Mouse (Mus musculus): ENCODE results near the gene Akr1c13.

The Akr1c13 gene

GRCm38 (mm10) chr13:4233536-4234172 lies 42.7 kb downstream of the Akr1c13 start:
- in situ Hi-C loops (cut with MboI, MseI), result no loop called here

GRCm38 (mm10) chr13:4244861-4245559 lies 54.1 kb downstream of the Akr1c13 start:
- in situ Hi-C loops (cut with MboI, MseI), result no loop called here

GRCm38 (mm10) chr13:4249347-4249746 lies 58.4 kb downstream of the Akr1c13 start:
- in situ Hi-C loops (cut with MboI, MseI), result no loop called here

Data from T-helper 2 cell (primary cell).